Mouse (Mus musculus): ENCODE data around the gene Tjp2. TPM values are rescaled to one million over a fixed set of nuclear protein-coding genes. Genes with fewer than 3 reads are reported as not detected.

Tjp2 gene
- polyA plus RNA-seq, 1 experiment = 17.1 TPM

DNA sequence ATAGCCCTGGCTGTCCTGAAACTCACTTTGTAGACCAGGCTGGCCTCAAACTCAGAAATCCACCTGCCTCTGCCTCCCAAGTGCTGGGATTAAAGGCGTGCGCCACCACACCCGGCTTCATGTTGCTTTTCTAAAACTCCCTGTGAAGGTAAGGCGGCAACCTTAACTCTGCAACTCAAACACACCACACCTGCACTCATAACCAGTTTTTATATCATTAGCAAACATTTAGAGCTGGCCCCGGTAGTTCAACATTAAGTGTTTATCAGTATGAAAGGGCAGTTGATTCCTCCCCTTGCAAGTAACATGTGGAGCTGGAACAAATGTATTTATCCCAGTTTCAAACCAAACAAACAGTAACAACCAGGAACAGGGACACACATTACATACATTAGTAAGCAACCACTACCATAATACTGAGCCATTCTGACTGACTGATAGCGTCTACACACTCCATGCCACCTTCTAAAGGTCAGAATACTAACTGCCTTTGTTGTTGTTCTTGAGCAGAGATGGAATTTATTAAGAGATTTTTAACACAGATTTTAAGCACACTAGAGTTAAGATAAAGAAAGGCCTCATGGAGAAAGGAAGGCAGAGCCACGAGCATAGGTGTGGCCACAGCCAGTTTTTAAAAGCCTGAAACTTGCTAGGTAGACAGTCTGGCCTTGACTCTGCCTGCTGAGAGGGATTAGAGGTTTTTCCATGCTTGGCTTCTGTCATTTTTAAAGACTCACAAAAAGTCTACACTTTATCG lies 101.1 kb downstream of the Tjp2 start:
- Histone ChIP-seq H3K27ac (ENCODE audit: insufficient read depth, low read length) (no peak overlapping the region), H3K4me3 (ENCODE audit: insufficient read depth, low read length) (no peak overlapping the region), H3K4me1 (ENCODE audit: control insufficient read depth, insufficient read depth, low read length) (no peaks in the 10 kb centered on the region)
- no peak for TF ChIP-seq POLR2A (IDR thresholded peaks at IDR 0.05; ENCODE audit: extremely low read depth, insufficient read depth, low read length)
- no peak for TF ChIP-seq CTCF (IDR thresholded peaks at IDR 0.05; ENCODE audit: extremely low read depth, insufficient read depth, low read length)

DNA sequence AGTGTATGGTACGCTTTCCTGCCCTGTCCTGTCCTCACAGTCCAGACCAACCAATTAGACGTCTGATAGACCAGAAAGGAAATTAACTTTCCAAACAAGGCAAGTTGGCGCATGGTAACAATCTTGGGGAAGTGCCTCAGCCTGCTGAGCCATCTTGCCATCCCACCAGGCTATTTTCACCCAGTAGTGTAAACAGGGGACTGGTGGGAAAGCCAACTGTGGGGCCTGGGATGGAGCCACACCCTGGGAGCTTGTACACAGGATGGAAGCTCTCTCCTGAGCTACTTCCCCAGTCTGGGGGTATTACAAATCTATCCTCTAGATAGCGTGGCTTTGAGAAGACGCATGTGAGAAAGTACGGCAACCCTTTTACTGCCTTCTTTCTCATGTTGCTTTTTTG lies 101.7 kb downstream of the Tjp2 start:
- Histone ChIP-seq H3K27ac (ENCODE audit: insufficient read depth, low read length) (no peak overlapping the region), H3K4me1 (ENCODE audit: control insufficient read depth, insufficient read depth, low read length) (no peaks in the 10 kb centered on the region), H3K4me3 (ENCODE audit: insufficient read depth, low read length) (no peak overlapping the region)
- TF ChIP-seq POLR2A (IDR thresholded peaks at IDR 0.05; ENCODE audit: extremely low read depth, insufficient read depth, low read length) = no peak
- no peak for TF ChIP-seq CTCF (IDR thresholded peaks at IDR 0.05; ENCODE audit: extremely low read depth, insufficient read depth, low read length)

DNA sequence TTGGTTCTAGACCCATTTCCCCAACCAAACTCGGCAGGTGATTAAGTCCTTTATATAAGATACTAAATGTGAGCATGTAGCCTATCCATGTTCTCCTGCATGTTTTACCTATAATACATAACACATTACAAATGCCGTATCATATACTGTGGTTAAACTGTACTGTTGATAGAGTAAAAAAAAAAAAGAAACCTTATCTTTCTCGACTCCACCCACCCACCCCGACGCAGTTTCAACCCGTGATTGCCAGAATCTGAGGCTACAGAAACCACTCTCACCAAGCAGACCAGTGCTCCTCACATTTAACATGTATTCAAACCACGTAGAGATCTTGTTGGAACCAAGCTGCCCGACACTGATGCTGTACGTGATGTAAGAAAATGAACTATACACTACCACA lies 102.2 kb downstream of the Tjp2 start:
- no peaks in the 10 kb centered on the region for H3K4me1 ChIP-seq (ENCODE audit: control insufficient read depth, insufficient read depth, low read length)

DNA sequence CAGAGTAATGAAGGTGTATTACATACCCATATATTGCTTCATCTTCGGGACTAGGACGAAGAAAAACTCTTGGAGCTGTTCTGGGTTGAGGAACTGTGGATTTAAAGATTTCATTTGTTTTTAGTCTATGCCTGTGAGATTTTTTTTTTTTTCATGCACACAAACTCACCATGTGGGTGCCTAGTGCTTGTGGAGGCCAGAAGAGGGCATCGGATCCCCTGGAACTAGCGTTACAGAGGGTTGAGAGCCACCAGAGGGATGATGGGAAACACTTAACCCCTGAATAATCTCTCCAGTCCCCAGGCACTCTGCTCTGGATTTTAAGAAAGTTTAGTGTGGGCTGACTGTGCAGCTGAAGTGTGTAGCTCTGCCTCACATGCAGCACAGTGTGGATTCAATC lies 104.0 kb downstream of the Tjp2 start:
- TF ChIP-seq POLR2A (IDR thresholded peaks at IDR 0.05; ENCODE audit: extremely low read depth, insufficient read depth, low read length) (no peak), CTCF (IDR thresholded peaks at IDR 0.05; ENCODE audit: extremely low read depth, insufficient read depth, low read length) (0 out of 2 replicates have a peak, but pooled peaks have one; percentile 13)
- H3K4me3 ChIP-seq (ENCODE audit: insufficient read depth, low read length) = no peak overlapping the region
- no peaks in the 10 kb centered on the region for H3K4me1 ChIP-seq (ENCODE audit: control insufficient read depth, insufficient read depth, low read length)
- H3K27ac ChIP-seq (ENCODE audit: insufficient read depth, low read length) = no peak overlapping the region

More for the DNA sequence above, 102.2 kb downstream of the Tjp2 start:
- Histone ChIP-seq H3K4me3 (ENCODE audit: insufficient read depth, low read length) (no peak overlapping the region), H3K27ac (ENCODE audit: insufficient read depth, low read length) (no peak overlapping the region)
- TF ChIP-seq CTCF (IDR thresholded peaks at IDR 0.05; ENCODE audit: extremely low read depth, insufficient read depth, low read length) = no peak
- no peak for TF ChIP-seq POLR2A (IDR thresholded peaks at IDR 0.05; ENCODE audit: extremely low read depth, insufficient read depth, low read length)

DNA sequence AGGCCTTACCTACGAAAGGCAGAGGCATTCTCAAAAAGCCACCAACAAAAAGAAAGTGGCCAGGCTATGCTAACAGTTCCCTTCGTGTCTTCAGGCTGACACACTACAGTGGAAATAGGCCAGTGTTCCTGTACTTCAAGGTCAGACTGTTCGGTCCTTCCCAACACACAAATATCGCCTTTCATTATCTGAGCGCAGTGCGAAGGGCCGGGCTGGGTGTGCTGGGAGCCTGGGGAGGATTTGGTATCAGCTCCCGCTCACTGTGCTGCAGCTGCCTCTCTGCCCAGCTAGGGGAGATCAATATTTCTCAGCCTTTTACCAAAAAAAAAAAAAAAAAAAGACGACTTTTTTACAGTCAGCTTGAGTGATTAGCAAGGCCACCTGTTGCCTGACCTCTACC lies 106.1 kb downstream of the Tjp2 start:
- no peak overlapping the region for H3K27ac ChIP-seq (ENCODE audit: insufficient read depth, low read length)
- H3K4me3 ChIP-seq (ENCODE audit: insufficient read depth, low read length) = no peak overlapping the region
- no peak for TF ChIP-seq CTCF (IDR thresholded peaks at IDR 0.05; ENCODE audit: extremely low read depth, insufficient read depth, low read length)
- TF ChIP-seq POLR2A (IDR thresholded peaks at IDR 0.05; ENCODE audit: extremely low read depth, insufficient read depth, low read length) = no peak
- H3K4me1 ChIP-seq (ENCODE audit: control insufficient read depth, insufficient read depth, low read length) = no peaks in the 10 kb centered on the region

DNA sequence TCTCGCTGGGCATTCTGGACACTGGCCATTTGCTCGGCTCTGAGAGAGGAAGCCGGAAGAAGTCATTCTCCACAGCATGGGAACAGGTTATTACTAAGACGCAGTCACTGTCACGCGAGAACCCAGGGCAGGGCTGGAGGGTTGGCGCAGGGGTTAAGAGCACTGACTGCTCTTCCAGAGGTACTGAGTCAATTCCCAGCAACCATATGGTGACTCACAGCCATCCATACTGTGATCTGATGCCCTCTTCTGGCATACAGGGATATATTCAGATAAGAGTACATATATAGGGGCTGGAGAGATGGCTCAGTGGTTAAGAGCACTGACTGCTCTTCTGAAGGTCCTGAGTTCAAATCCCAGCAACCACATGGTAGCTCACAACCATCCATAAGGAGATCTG lies 113.2 kb downstream of the Tjp2 start:
- Histone ChIP-seq H3K4me1 (ENCODE audit: control insufficient read depth, insufficient read depth, low read length) (peaks cover 4% of the 10 kb centered on the region; the same call in 1 of the 2 replicates), H3K4me3 (ENCODE audit: insufficient read depth, low read length) (no peak overlapping the region), H3K27ac (ENCODE audit: insufficient read depth, low read length) (no peak overlapping the region)
- no peak for TF ChIP-seq POLR2A (IDR thresholded peaks at IDR 0.05; ENCODE audit: extremely low read depth, insufficient read depth, low read length)
- no peak for TF ChIP-seq CTCF (IDR thresholded peaks at IDR 0.05; ENCODE audit: extremely low read depth, insufficient read depth, low read length)

DNA sequence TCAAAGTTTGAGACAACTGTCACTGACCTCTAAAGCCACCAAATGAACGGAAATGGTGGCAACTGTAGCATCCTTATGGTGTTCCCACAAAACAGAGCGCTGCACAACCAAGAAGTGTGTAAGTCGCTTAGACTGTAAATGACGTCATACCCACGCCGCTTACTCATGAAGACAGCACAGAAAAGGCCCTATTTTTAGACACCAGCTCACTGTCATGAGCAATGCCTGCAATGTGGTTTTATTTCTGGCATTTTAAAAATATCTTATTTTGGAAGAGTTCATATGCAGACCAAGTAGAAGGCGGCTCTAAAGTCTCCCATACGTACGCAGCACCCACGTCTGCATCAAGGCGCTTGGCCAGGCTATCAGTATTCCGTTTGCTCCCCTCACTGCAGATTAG lies 117.1 kb downstream of the Tjp2 start:
- Histone ChIP-seq H3K4me3 (ENCODE audit: insufficient read depth, low read length) (no peak overlapping the region), H3K27ac (ENCODE audit: insufficient read depth, low read length) (no peak overlapping the region), H3K4me1 (ENCODE audit: control insufficient read depth, insufficient read depth, low read length) (peaks cover 4% of the 10 kb centered on the region; the same call in 1 of the 2 replicates)
- no peak for TF ChIP-seq CTCF (IDR thresholded peaks at IDR 0.05; ENCODE audit: extremely low read depth, insufficient read depth, low read length)
- TF ChIP-seq POLR2A (IDR thresholded peaks at IDR 0.05; ENCODE audit: extremely low read depth, insufficient read depth, low read length) = no peak

DNA sequence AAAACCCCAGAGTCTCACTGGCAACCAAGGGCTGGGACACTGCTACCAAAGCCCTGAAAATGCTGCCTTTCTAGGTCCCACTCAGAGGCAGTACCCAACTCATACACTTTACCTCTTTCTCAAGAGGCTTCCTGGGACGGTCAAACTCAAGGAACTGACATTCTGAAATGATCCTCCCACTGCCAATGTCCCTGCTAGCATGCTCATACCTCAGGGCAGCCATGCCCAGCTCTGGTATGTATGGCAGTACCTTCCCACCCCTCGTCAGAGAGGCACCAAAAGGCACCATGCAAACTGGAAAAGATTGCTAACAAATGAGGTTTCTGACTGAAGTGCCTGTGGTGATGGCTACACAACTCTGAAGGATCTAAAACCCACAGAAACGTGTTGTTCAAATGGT lies 121.0 kb downstream of the Tjp2 start:
- H3K4me3 ChIP-seq (ENCODE audit: insufficient read depth, low read length) = no peak overlapping the region
- no peak overlapping the region for H3K27ac ChIP-seq (ENCODE audit: insufficient read depth, low read length)
- peaks cover 4% of the 10 kb centered on the region; the same call in 1 of the 2 replicates for H3K4me1 ChIP-seq (ENCODE audit: control insufficient read depth, insufficient read depth, low read length)
- TF ChIP-seq CTCF (IDR thresholded peaks at IDR 0.05; ENCODE audit: extremely low read depth, insufficient read depth, low read length) = no peak
- TF ChIP-seq POLR2A (IDR thresholded peaks at IDR 0.05; ENCODE audit: extremely low read depth, insufficient read depth, low read length) = no peak

DNA sequence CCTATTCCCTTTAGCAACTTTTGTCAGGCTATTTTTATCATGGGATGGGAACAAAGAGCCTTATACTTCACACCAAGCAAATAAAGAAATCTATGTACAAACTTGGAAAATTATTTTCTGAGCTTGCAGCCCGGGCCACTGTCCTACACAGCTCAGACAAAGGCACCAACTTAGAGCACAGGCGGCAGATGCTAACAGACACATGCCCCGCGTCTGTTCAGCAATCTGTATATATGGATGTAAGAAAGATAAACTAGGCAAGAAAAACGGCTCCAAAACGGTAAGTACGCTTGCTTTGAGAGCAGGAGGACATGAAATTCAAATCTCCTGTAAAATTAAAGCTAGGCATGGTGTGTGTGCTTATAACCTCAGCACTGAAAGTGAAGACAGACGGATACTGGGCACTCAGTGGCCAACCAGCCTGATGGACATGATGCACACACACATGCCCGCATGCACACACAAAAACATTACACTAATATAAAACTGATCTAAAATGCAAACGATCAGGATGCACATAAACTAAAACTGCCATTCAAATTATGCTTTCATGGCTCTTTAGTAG lies 122.2 kb downstream of the Tjp2 start:
- TF ChIP-seq CTCF (IDR thresholded peaks at IDR 0.05; ENCODE audit: extremely low read depth, insufficient read depth, low read length) (no peak), POLR2A (IDR thresholded peaks at IDR 0.05; ENCODE audit: extremely low read depth, insufficient read depth, low read length) (no peak)
- no peak overlapping the region for H3K4me3 ChIP-seq (ENCODE audit: insufficient read depth, low read length)
- no peak overlapping the region for H3K27ac ChIP-seq (ENCODE audit: insufficient read depth, low read length)
- H3K4me1 ChIP-seq (ENCODE audit: control insufficient read depth, insufficient read depth, low read length) = peaks cover 2% of the 10 kb centered on the region; the same call in 1 of the 2 replicates

DNA sequence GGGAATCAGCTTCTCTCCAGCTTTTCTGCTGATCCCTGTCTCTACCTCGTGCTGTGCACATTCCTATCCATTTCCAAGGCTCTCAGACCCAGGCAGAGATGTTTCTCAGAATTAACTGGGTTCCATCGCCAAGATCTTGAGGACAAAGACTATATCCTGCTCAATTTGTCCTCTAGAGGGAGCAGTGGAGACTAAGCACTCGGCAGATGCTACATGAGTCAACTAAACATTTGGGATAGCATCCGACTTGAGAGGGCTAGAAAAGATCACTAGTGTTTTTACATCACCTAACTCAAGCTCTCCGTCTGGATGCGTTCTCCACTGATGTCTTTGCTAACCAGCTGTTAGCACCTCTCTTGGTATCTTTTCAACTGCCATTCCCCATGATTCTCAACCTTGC lies 123.6 kb downstream of the Tjp2 start:
- Histone ChIP-seq H3K27ac (ENCODE audit: insufficient read depth, low read length) (no peak overlapping the region), H3K4me1 (ENCODE audit: control insufficient read depth, insufficient read depth, low read length) (no peaks in the 10 kb centered on the region)
- TF ChIP-seq POLR2A (IDR thresholded peaks at IDR 0.05; ENCODE audit: extremely low read depth, insufficient read depth, low read length) (no peak), CTCF (IDR thresholded peaks at IDR 0.05; ENCODE audit: extremely low read depth, insufficient read depth, low read length) (peak; percentile 42; the same call in 1 of the 2 replicates)

More for the DNA sequence above, 123.6 kb downstream of the Tjp2 start:
- H3K4me3 ChIP-seq (ENCODE audit: insufficient read depth, low read length) = no peak overlapping the region
